Mouse (Mus musculus) forebrain, embryonic 13.5 days (tissue): ENCODE results near the gene Hs3st3b1. TPM values are rescaled to one million over a fixed set of nuclear protein-coding genes. Genes with fewer than 3 reads are reported as not detected.
A peak's percentile ranks its signal among the peaks of the same experiment; 100 is the strongest.

Experiments used
- ATAC-seq: fragments of 200-750 bp; cut with Nextera tagmentation; 2 replicates; pipeline ENCODE4 v1.8.0; 2017
- H3K27ac ChIP-seq: fragments of 300-500 bp; sonication (generic); 2 replicates; pipeline ENCODE4 v1.5.1; 2015; ENCODE audit warnings: inconsistent platforms, mild to moderate bottlenecking, moderate library complexity
- H3K27me3 ChIP-seq: fragments of 300-500 bp; sonication (generic); 2 replicates; pipeline ENCODE4 v1.6.1; 2015; ENCODE audit warnings: mild to moderate bottlenecking, inconsistent platforms
- H3K36me3 ChIP-seq: fragments of 300-500 bp; sonication (generic); 2 replicates; pipeline ENCODE4 v1.6.1; 2015; ENCODE audit warnings: mild to moderate bottlenecking, inconsistent platforms; ENCODE audit not compliant: poor library complexity, severe bottlenecking
- H3K4me1 ChIP-seq: fragments of 300-500 bp; sonication (generic); 2 replicates; pipeline ENCODE4 v1.6.1; 2015; ENCODE audit warnings: inconsistent platforms
- H3K4me2 ChIP-seq: fragments of 300-500 bp; sonication (generic); 2 replicates; pipeline ENCODE4 v1.6.1; 2015; ENCODE audit warnings: inconsistent platforms, mild to moderate bottlenecking, moderate library complexity
- H3K4me3 ChIP-seq: fragments of 300-500 bp; sonication (generic); 2 replicates; pipeline ENCODE4 v1.5.1; 2015; ENCODE audit warnings: mild to moderate bottlenecking, inconsistent platforms
- H3K9ac ChIP-seq: fragments of 300-500 bp; sonication (generic); 2 replicates; pipeline ENCODE4 v1.6.1; 2015; ENCODE audit warnings: mild to moderate bottlenecking, inconsistent platforms
- H3K9me3 ChIP-seq: fragments of 300-500 bp; sonication (generic); replicated peaks from 2 replicates; pipeline ENCODE4 v1.6.1; 2016; ENCODE audit warnings: inconsistent platforms
- WGBS: fragments of 180-500 bp; shearing (Covaris S2); methylation state at CpG from one replicate; pipeline ENCODE4 v1.1.7; 2015; 5-methylcytosine and 5-hydroxymethylcytosine counted together
- polyA plus RNA-seq: library from polyadenylated mRNA; unstranded; fragments of >200 nt; fragmentation: Nextera tagmentation; extraction: Ambion mirVana; gene quantifications from 2 replicates; pipeline ENCODE4 v1.2.1, GENCODE M21; 2015

Gene Hs3st3b1
- polyA plus RNA-seq, 1 experiment from 2014 or later, result 3.2 TPM

DNA sequence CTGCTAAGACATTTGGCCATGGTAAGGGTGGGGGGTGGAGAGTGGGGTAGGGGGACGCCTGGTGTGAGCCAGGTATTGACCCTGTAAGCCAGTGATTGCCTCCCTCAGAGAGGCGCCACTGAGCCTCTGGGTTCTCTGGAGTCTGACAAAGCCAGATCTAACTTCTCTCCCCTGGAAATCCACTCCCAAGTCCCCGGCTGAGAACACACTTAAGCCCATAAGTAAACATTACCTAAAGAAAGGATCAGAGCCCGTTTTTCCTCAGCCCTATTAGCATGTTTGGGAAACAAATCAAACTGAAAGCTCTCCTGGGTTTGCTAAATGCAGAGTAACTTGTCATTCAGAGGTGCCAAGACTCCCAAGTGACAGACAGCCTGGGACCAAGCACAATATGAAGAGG, 17.3 kb downstream of the Hs3st3b1 start:
- no peaks in the 10 kb centered on the region for H3K36me3 ChIP-seq
- 26% methylated on average over 4 of the region's 4 CpGs for WGBS
- peaks cover 13% of the 10 kb centered on the region for H3K27me3 ChIP-seq
- H3K4me2 ChIP-seq, result no peak overlapping the region
- no peak overlapping the region for H3K4me3 ChIP-seq
- ATAC-seq, result no peak
- H3K27ac ChIP-seq, result no peak overlapping the region
- no peaks in the 10 kb centered on the region for H3K4me1 ChIP-seq
- H3K9me3 ChIP-seq, result no peaks in the 10 kb centered on the region
- no peak overlapping the region; the same call in 1 of the 2 replicates for H3K9ac ChIP-seq

DNA sequence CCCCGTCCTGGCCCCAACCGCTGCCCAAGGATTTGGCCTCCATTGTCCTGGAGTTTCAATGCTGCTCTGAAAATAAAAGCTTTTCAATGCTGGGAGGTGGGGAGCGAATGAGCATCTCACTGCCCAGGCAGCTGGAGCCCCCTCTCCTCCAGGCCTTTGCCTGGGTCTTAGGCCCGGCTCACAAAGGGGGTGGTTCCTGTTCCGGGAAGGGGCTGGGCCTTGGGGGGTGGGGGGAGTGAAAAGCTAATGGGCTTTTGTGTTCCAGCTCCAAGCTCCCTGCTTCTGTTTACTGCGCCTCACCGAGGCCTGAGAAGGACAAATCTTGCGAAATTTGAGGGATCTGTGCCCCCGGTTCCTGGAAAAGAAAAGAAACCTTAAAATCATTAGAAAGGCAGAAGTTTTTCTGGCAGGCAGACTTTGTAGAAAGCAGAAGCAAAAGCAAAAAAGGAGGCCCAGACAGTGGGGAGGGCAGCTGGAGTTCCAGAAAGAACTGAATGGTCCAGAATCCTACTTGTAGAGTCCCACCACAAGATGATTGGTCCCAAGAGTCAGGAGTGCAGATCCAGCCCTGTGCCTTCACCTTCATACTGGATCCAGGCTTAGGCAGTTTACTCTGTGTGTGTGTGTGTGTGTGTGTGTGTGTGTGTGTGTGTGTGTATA, 23.5 kb downstream of the Hs3st3b1 start:
- H3K36me3 ChIP-seq, result no peaks in the 10 kb centered on the region
- H3K4me3 ChIP-seq, result no peak overlapping the region
- H3K27ac ChIP-seq, result peak overlapping the region; percentile 45; the same call in 1 of the 2 replicates
- no peak overlapping the region for H3K9ac ChIP-seq
- peaks cover 15% of the 10 kb centered on the region for H3K27me3 ChIP-seq
- WGBS, result 4% methylated on average over 9 of the region's 9 CpGs
- peak; percentile 83; the same call in 1 of the 2 replicates for ATAC-seq
- peaks cover 18% of the 10 kb centered on the region for H3K4me1 ChIP-seq
- H3K4me2 ChIP-seq, result peak overlapping the region; percentile 31
- no peaks in the 10 kb centered on the region for H3K9me3 ChIP-seq

DNA sequence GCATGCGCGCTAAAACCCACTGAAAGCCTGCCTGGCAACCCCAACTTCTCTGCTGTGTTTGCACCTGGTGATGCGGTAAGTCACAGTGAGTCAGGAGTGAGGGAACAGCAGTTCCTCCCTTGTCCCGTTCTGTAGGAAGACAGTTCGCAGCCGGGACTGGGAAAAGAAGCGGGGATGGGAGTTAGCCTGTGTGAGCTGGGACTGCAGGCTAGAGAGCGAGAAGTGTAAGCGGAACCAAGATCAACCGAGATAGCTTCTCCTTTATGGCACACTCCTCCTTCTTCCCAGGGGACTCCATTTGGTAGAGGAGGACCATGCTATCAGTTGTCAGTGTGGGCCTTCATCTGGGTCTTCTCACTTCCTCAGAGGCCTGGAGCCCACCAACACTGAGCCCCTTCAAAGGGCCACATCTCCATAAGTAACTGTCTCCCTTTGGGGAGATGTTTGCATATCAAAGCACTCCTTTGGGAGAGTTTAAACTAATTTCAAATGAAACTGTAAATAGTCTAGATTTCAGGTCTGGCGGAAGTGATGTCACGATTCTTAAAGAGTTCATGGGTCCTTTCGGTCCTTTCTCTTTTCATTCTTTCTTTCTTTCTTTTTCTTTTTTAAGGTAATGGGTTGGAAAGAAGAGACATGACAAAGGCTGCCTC, 24.1 kb downstream of the Hs3st3b1 start:
- peak overlapping the region; percentile 45; the same call in 1 of the 2 replicates for H3K27ac ChIP-seq
- WGBS, result 23% methylated on average over 13 of the region's 13 CpGs
- H3K4me3 ChIP-seq, result no peak overlapping the region
- peak overlapping the region; percentile 31; the same call in 1 of the 2 replicates for H3K4me2 ChIP-seq
- H3K9me3 ChIP-seq, result no peaks in the 10 kb centered on the region
- H3K4me1 ChIP-seq, result peaks cover 24% of the 10 kb centered on the region
- ATAC-seq, result 0 out of 2 replicates have a peak, but pooled peaks have one; percentile 16
- peaks cover 15% of the 10 kb centered on the region for H3K27me3 ChIP-seq
- H3K36me3 ChIP-seq, result no peaks in the 10 kb centered on the region
- H3K9ac ChIP-seq, result no peak overlapping the region

DNA sequence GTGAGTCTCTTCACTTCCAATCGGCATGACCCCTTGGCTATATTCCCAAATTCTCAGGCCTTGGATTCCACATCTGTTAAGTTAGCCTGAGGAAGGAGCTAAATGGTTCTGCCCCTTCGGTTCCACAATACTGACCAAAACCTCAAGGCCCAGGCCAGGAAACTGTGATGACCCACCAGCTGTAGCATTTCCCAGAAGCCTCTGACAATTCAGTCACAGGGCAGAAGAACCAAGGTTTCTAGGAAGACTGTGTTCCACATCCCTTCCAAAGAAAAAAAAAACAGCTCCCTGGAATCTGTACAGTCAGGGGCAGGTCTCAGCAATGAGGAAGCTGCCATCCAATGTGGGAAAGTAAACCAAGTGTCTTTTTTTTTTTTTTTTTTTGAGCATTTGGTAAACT, 25.1 kb downstream of the Hs3st3b1 start:
- H3K36me3 ChIP-seq, result no peaks in the 10 kb centered on the region
- WGBS, result 93% methylated on average over 2 of the region's 2 CpGs
- no peak overlapping the region for H3K9ac ChIP-seq
- peaks cover 24% of the 10 kb centered on the region for H3K4me1 ChIP-seq
- peaks cover 24% of the 10 kb centered on the region for H3K27me3 ChIP-seq
- ATAC-seq, result no peak
- H3K9me3 ChIP-seq, result no peaks in the 10 kb centered on the region
- no peak overlapping the region for H3K4me3 ChIP-seq
- H3K4me2 ChIP-seq, result no peak overlapping the region
- no peak overlapping the region for H3K27ac ChIP-seq

DNA sequence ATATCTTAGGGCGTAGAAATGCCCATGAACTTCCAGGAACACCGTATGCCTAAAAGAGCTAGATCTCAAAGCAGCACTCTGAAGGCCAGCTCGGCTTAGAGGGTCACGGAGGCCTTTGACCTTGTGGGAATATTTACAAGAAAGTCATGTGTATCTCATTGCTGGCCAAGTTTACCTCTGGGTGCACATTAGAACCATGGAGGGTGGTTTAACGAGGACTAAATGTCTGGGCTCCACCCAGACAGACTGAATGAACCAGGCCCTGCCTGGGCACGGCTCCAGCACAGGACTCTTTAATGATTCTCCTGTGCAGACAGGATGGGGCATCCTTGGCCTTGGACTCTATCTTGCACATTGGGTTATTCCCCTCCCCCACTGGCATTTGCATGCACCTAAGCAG, 27.9 kb downstream of the Hs3st3b1 start:
- Histone ChIP-seq H3K36me3 (no peaks in the 10 kb centered on the region), H3K9ac (no peak overlapping the region), H3K27ac (no peak overlapping the region), H3K4me1 (peaks cover 24% of the 10 kb centered on the region), H3K4me2 (no peak overlapping the region), H3K9me3 (no peaks in the 10 kb centered on the region), H3K27me3 (peaks cover 32% of the 10 kb centered on the region), H3K4me3 (no peak overlapping the region)
- 62% methylated on average over 6 of the region's 6 CpGs for WGBS
- ATAC-seq, result no peak

DNA sequence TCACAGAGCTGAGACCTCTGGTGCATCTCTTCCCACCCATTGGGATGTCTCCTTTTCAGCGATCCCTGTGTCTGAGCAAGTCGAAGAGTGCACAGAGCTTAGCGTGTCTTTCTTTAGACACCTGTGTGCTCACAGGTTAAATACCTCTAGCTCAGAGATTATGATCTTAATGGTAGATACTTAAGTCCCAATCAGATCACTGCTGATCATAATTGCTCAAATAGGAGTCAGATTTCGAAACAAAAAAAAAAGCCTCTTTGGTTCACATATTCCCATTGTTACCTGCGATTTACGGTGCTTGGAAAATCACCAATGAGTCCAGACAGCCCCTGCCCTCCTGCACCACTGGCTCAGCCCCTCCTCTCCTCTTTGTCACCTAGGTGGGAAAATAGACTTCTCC, 28.5 kb downstream of the Hs3st3b1 start:
- 48% methylated on average over 6 of the region's 6 CpGs for WGBS
- H3K4me3 ChIP-seq, result no peak overlapping the region
- no peak overlapping the region for H3K27ac ChIP-seq
- H3K4me1 ChIP-seq, result peaks cover 19% of the 10 kb centered on the region
- peaks cover 34% of the 10 kb centered on the region for H3K27me3 ChIP-seq
- H3K9me3 ChIP-seq, result no peaks in the 10 kb centered on the region
- no peak overlapping the region for H3K9ac ChIP-seq
- no peaks in the 10 kb centered on the region for H3K36me3 ChIP-seq
- no peak overlapping the region for H3K4me2 ChIP-seq
- ATAC-seq, result no peak

DNA sequence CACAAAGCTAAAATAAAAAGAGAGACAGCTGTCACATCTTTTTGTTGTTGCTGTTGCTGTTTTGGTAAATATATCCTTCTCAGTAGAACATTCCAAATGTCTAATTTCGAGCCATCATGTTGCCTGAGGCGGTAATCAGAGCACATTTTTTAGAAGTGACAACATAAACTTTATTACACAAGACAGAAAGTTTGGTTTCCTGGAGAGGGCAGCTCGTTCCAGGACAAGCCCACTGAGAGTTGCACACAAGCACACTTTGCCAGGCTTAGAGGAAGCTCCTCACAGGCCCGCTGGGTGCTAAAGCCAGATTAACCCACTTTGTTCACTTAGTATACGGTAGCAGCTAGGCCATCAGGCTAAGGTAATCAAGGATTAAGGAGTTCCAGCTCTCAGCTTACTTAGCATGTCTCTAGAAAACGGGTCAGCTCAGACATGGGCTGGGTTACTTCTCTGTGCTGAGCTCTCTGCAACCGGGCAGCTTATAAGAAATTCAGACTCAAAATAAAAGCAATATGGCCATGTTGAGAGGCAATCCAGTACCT, 30.5 kb downstream of the Hs3st3b1 start:
- WGBS, result 47% methylated on average over 7 of the region's 7 CpGs
- no peak overlapping the region for H3K4me3 ChIP-seq
- peaks cover 12% of the 10 kb centered on the region for H3K4me1 ChIP-seq
- no peaks in the 10 kb centered on the region for H3K36me3 ChIP-seq
- no peak overlapping the region for H3K4me2 ChIP-seq
- H3K9ac ChIP-seq, result no peak overlapping the region
- H3K27ac ChIP-seq, result no peak overlapping the region
- no peaks in the 10 kb centered on the region for H3K9me3 ChIP-seq
- peaks cover 42% of the 10 kb centered on the region for H3K27me3 ChIP-seq
- no peak for ATAC-seq

DNA sequence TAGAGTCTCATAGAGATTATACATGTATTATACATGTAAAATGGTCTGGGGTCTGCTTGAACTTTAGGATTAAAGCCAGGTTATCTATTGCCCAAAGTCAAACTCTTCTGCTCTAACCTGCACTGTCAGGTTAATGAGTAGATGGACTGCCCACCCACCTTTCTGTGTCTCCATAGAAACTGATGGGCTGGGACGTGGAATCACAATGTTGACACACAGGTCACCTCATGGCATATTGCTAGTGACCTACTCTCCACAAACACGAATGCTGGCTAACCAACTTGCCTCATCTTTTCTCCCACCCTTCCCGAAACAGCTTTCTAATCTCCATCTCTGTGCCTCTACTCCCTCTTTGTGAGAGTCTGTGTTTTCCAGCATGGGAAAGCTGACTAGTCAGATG, 38.7 kb downstream of the Hs3st3b1 start:
- H3K4me2 ChIP-seq, result no peak overlapping the region
- H3K9ac ChIP-seq, result no peak overlapping the region
- no peaks in the 10 kb centered on the region for H3K4me1 ChIP-seq
- 81% methylated on average over 3 of the region's 3 CpGs for WGBS
- H3K36me3 ChIP-seq, result no peaks in the 10 kb centered on the region
- no peak for ATAC-seq
- no peak overlapping the region for H3K4me3 ChIP-seq
- no peaks in the 10 kb centered on the region for H3K9me3 ChIP-seq
- H3K27ac ChIP-seq, result no peak overlapping the region
- peaks cover 6% of the 10 kb centered on the region for H3K27me3 ChIP-seq

DNA sequence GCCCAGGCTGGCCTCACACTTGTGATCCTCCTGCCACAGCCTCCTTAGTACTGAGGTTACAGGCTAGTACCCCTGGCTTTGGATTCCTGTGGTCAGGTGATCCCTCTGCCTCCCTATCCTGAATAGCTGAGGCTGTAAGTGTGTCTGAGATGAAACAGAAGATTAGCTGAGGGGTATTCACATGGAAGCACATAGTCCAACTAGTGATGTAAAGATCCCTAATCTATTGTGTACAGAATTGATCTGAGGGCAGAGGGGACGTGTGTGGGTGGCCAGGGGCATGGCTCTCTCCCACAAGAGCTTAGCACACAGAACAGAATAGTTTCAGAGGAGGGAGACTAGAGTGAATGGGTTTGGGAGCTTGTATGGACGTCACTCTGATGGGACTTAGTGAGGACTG, 41.8 kb downstream of the Hs3st3b1 start:
- H3K27ac ChIP-seq, result no peak overlapping the region
- WGBS, result 35% methylated on average over 2 of the region's 2 CpGs
- no peaks in the 10 kb centered on the region for H3K27me3 ChIP-seq
- no peaks in the 10 kb centered on the region for H3K36me3 ChIP-seq
- no peak overlapping the region for H3K9ac ChIP-seq
- no peak overlapping the region for H3K4me2 ChIP-seq
- no peak overlapping the region for H3K4me3 ChIP-seq
- no peaks in the 10 kb centered on the region for H3K9me3 ChIP-seq
- no peak for ATAC-seq
- H3K4me1 ChIP-seq, result no peaks in the 10 kb centered on the region

DNA sequence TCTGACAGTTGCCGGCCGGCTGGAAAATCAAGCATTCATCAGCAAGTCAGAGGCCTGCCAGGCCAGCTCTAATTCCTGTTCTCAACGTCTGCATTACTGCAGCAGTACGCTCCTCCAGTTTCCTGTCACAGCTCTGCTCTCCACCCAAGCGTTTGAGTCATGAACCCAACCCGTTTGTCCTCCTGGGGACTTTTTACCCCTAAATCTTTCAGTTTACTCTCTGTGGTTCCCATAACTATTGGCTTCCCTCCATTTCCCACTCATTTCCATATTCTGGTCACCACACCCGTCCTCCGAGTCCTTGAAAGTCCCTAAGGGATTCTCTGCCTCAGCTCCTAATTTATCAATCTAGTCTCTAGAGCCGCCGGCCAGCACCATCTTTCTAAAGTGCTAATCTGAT, 42.8 kb downstream of the Hs3st3b1 start:
- Histone ChIP-seq H3K9me3 (no peaks in the 10 kb centered on the region), H3K36me3 (no peaks in the 10 kb centered on the region), H3K9ac (no peak overlapping the region), H3K27ac (no peak overlapping the region), H3K4me2 (no peak overlapping the region), H3K4me3 (no peak overlapping the region), H3K27me3 (no peaks in the 10 kb centered on the region), H3K4me1 (no peaks in the 10 kb centered on the region)
- 79% methylated on average over 10 of the region's 10 CpGs for WGBS
- no peak for ATAC-seq

DNA sequence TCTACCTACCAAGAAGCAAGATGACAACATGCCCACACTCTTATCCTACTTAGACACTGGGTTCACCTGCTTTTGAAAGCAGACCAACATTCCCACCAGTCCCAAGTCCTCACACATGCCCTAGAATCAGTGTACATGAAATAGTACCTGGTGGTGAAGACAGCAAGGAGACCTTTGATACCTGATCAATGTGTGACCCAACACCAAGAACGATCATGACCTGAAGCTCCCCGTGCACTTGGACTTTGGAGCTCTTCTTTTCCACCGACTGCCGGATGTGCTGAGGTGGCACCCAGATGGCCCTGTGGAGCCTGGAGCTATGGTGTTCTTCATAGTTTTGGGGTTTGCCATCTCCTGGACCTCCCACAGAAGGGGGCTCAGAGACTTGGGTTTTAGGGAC, 43.5 kb downstream of the Hs3st3b1 start:
- Histone ChIP-seq H3K9me3 (no peaks in the 10 kb centered on the region), H3K4me3 (no peak overlapping the region), H3K27me3 (no peaks in the 10 kb centered on the region), H3K36me3 (no peaks in the 10 kb centered on the region), H3K4me1 (no peaks in the 10 kb centered on the region), H3K27ac (no peak overlapping the region), H3K9ac (no peak overlapping the region), H3K4me2 (no peak overlapping the region)
- WGBS, result 97% methylated on average over 4 of the region's 4 CpGs
- no peak for ATAC-seq

DNA sequence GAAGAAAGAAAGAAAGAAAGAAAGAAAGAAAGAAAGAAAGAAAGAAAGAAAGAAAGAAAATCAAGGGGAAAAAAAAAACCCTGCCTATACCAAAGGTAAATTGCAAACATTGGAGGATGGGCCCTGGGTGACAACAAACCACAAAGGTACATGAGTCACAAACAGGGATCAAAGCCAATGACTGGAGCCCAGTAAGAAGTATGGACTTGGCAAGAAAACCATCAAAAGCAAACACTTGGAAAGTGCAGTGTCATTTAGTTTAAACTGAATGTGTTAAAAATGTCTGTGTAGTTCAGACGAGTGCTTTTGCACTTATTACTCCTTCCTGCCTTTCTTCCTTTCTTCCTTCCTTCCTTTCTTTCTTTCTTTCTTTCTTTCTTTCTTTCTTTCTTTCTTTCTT, 59.3 kb downstream of the Hs3st3b1 start:
- ATAC-seq, result no peak
- 68% methylated on average over 1 of the region's 1 CpGs for WGBS

More for the DNA sequence above, 59.3 kb downstream of the Hs3st3b1 start:
- H3K9ac ChIP-seq, result no peak overlapping the region
- no peaks in the 10 kb centered on the region for H3K9me3 ChIP-seq
- no peak overlapping the region for H3K4me2 ChIP-seq
- no peaks in the 10 kb centered on the region for H3K4me1 ChIP-seq
- H3K4me3 ChIP-seq, result no peak overlapping the region
- H3K27ac ChIP-seq, result no peak overlapping the region
- H3K36me3 ChIP-seq, result no peaks in the 10 kb centered on the region
- peaks cover 3% of the 10 kb centered on the region; the same call in 1 of the 2 replicates for H3K27me3 ChIP-seq
